Mouse (Mus musculus) midbrain, embryonic 15.5 days (tissue): Measurements from ENCODE around the gene Akr1d1. TPM values are rescaled to one million over a fixed set of nuclear protein-coding genes. Genes with fewer than 3 reads are reported as not detected.

Experiments used
- ATAC-seq: fragments of 200-750 bp; cut with Nextera tagmentation; replicated peaks from 2 replicates; pipeline ENCODE4 v1.8.0; 2017; ENCODE audit warnings: moderate TSS enrichment
- H3K27ac ChIP-seq: fragments of 300-500 bp; sonication (generic); 2 replicates; pipeline ENCODE4 v1.5.1; 2015; ENCODE audit warnings: mild to moderate bottlenecking, inconsistent platforms
- H3K27me3 ChIP-seq: fragments of 300-500 bp; sonication (generic); replicated peaks from 2 replicates; pipeline ENCODE4 v1.6.1; 2015; ENCODE audit warnings: inconsistent platforms
- H3K36me3 ChIP-seq: fragments of 300-500 bp; sonication (generic); replicated peaks from 2 replicates; pipeline ENCODE4 v1.6.1; 2015; ENCODE audit warnings: inconsistent platforms
- H3K4me1 ChIP-seq: fragments of 300-500 bp; sonication (generic); 2 replicates; pipeline ENCODE4 v1.6.1; 2015; ENCODE audit warnings: inconsistent platforms
- H3K4me2 ChIP-seq: fragments of 300-500 bp; sonication (generic); 2 replicates; pipeline ENCODE4 v1.6.1; 2015; ENCODE audit warnings: inconsistent platforms, mild to moderate bottlenecking, moderate library complexity
- H3K4me3 ChIP-seq: fragments of 300-500 bp; sonication (generic); 2 replicates; pipeline ENCODE4 v1.5.1; 2015; ENCODE audit warnings: mild to moderate bottlenecking, inconsistent platforms
- H3K9ac ChIP-seq: fragments of 300-500 bp; sonication (generic); 2 replicates; pipeline ENCODE4 v1.6.1; 2015; ENCODE audit warnings: mild to moderate bottlenecking, inconsistent platforms
- H3K9me3 ChIP-seq: fragments of 300-500 bp; sonication (generic); 2 replicates; pipeline ENCODE4 v1.6.1; 2016; ENCODE audit warnings: inconsistent platforms
- WGBS: fragments of 180-500 bp; shearing (Covaris S2); methylation state at CpG from one replicate; pipeline ENCODE4 v1.1.7; 2015; ENCODE audit warnings: mixed read lengths; 5-methylcytosine and 5-hydroxymethylcytosine counted together
- polyA plus RNA-seq: library from polyadenylated mRNA; unstranded; fragments of >200 nt; fragmentation: Nextera tagmentation; extraction: Ambion mirVana; gene quantifications from 2 replicates; pipeline ENCODE4 v1.2.1, GENCODE M21; 2015

Akr1d1 gene
- polyA plus RNA-seq, 1 experiment from 2014 or later, result not detected

- Histone ChIP-seq H3K4me1 (no peaks in the 10 kb centered on the region), H3K27me3 (no peaks in the 10 kb centered on the region), H3K9ac (no peak overlapping the region), H3K9me3 (no peaks in the 10 kb centered on the region), H3K27ac (no peak overlapping the region), H3K4me3 (no peak overlapping the region), H3K36me3 (no peaks in the 10 kb centered on the region), H3K4me2 (no peak overlapping the region)
- 93% methylated on average over 3 of the region's 3 CpGs for WGBS
- ATAC-seq, result no peak
These were observed 6.9 kb downstream of the Akr1d1 start for GRCm38 (mm10) chr6:37536831-37537230.

GRCm38 (mm10) chr6:37537801-37538200 is 7.8 kb downstream of the Akr1d1 start:
- H3K36me3 ChIP-seq, result no peaks in the 10 kb centered on the region
- ATAC-seq, result no peak

GRCm38 (mm10) chr6:37538792-37539191 is 8.8 kb downstream of the Akr1d1 start:
- no peaks in the 10 kb centered on the region for H3K36me3 ChIP-seq
- H3K4me3 ChIP-seq, result no peak overlapping the region
- no peaks in the 10 kb centered on the region for H3K27me3 ChIP-seq
- H3K9ac ChIP-seq, result no peak overlapping the region
- 82% methylated on average over 5 of the region's 5 CpGs for WGBS
- H3K4me2 ChIP-seq, result no peak overlapping the region
- no peaks in the 10 kb centered on the region for H3K4me1 ChIP-seq
- no peak for ATAC-seq
- no peak overlapping the region for H3K27ac ChIP-seq
- no peaks in the 10 kb centered on the region for H3K9me3 ChIP-seq

More at GRCm38 (mm10) chr6:37537801-37538200, 7.8 kb downstream of the Akr1d1 start:
- H3K9ac ChIP-seq, result no peak overlapping the region
- H3K27me3 ChIP-seq, result no peaks in the 10 kb centered on the region
- no peak overlapping the region for H3K4me3 ChIP-seq
- H3K27ac ChIP-seq, result no peak overlapping the region
- no peak overlapping the region for H3K4me2 ChIP-seq
- WGBS, result 86% methylated on average over 3 of the region's 3 CpGs
- H3K4me1 ChIP-seq, result no peaks in the 10 kb centered on the region
- no peaks in the 10 kb centered on the region for H3K9me3 ChIP-seq

GRCm38 (mm10) chr6:37539403-37539802 is 9.4 kb downstream of the Akr1d1 start:
- no peak overlapping the region for H3K4me3 ChIP-seq

GRCm38 (mm10) chr6:37540113-37540512 is 10.1 kb downstream of the Akr1d1 start:
- Histone ChIP-seq H3K4me1 (no peaks in the 10 kb centered on the region), H3K4me3 (no peak overlapping the region), H3K27ac (no peak overlapping the region), H3K27me3 (no peaks in the 10 kb centered on the region), H3K9me3 (no peaks in the 10 kb centered on the region), H3K36me3 (no peaks in the 10 kb centered on the region), H3K4me2 (no peak overlapping the region), H3K9ac (no peak overlapping the region)
- no peak for ATAC-seq
- WGBS, result 55% methylated on average over 3 of the region's 3 CpGs

More at GRCm38 (mm10) chr6:37539403-37539802, 9.4 kb downstream of the Akr1d1 start:
- Histone ChIP-seq H3K4me1 (no peaks in the 10 kb centered on the region), H3K9me3 (no peaks in the 10 kb centered on the region), H3K27me3 (no peaks in the 10 kb centered on the region), H3K36me3 (no peaks in the 10 kb centered on the region), H3K4me2 (no peak overlapping the region), H3K27ac (no peak overlapping the region), H3K9ac (no peak overlapping the region)
- ATAC-seq, result no peak
- WGBS, result 89% methylated on average over 9 of the region's 9 CpGs

GRCm38 (mm10) chr6:37541171-37541570 is 11.2 kb downstream of the Akr1d1 start:
- Histone ChIP-seq H3K36me3 (no peaks in the 10 kb centered on the region), H3K27me3 (no peaks in the 10 kb centered on the region), H3K9ac (no peak overlapping the region), H3K27ac (no peak overlapping the region), H3K4me2 (no peak overlapping the region), H3K9me3 (no peaks in the 10 kb centered on the region), H3K4me3 (no peak overlapping the region), H3K4me1 (no peaks in the 10 kb centered on the region)
- ATAC-seq, result no peak
- 93% methylated on average over 3 of the region's 3 CpGs for WGBS

- H3K4me2 ChIP-seq, result no peak overlapping the region
- H3K4me3 ChIP-seq, result no peak overlapping the region
- no peaks in the 10 kb centered on the region for H3K36me3 ChIP-seq
- H3K27ac ChIP-seq, result no peak overlapping the region
- WGBS, result 93% methylated on average over 3 of the region's 3 CpGs
- H3K4me1 ChIP-seq, result no peaks in the 10 kb centered on the region
- no peaks in the 10 kb centered on the region for H3K9me3 ChIP-seq
- H3K9ac ChIP-seq, result no peak overlapping the region
- H3K27me3 ChIP-seq, result no peaks in the 10 kb centered on the region
- ATAC-seq, result no peak
These were observed 12.2 kb downstream of the Akr1d1 start for GRCm38 (mm10) chr6:37542145-37542544.

GRCm38 (mm10) chr6:37552760-37553159 is 22.8 kb downstream of the Akr1d1 start:
- no peaks in the 10 kb centered on the region for H3K9me3 ChIP-seq
- no peak overlapping the region for H3K9ac ChIP-seq
- H3K27me3 ChIP-seq, result no peaks in the 10 kb centered on the region
- no peak overlapping the region for H3K4me2 ChIP-seq
- ATAC-seq, result no peak
- H3K36me3 ChIP-seq, result no peaks in the 10 kb centered on the region
- WGBS, result 81% methylated on average over 2 of the region's 2 CpGs
- no peaks in the 10 kb centered on the region for H3K4me1 ChIP-seq
- no peak overlapping the region for H3K4me3 ChIP-seq
- H3K27ac ChIP-seq, result no peak overlapping the region

- H3K9ac ChIP-seq, result no peak overlapping the region
- H3K4me3 ChIP-seq, result no peak overlapping the region
- ATAC-seq, result no peak
- H3K4me2 ChIP-seq, result no peak overlapping the region
- no peaks in the 10 kb centered on the region for H3K27me3 ChIP-seq
- H3K9me3 ChIP-seq, result no peaks in the 10 kb centered on the region
- no peak overlapping the region for H3K27ac ChIP-seq
- no peaks in the 10 kb centered on the region for H3K4me1 ChIP-seq
- 72% methylated on average over 3 of the region's 3 CpGs for WGBS
- H3K36me3 ChIP-seq, result no peaks in the 10 kb centered on the region
These were observed 24.0 kb downstream of the Akr1d1 start for GRCm38 (mm10) chr6:37553926-37554325.

GRCm38 (mm10) chr6:37554327-37554726 is 24.4 kb downstream of the Akr1d1 start:
- Histone ChIP-seq H3K27me3 (no peaks in the 10 kb centered on the region), H3K4me2 (no peak overlapping the region), H3K36me3 (no peaks in the 10 kb centered on the region), H3K9me3 (no peaks in the 10 kb centered on the region), H3K4me1 (no peaks in the 10 kb centered on the region), H3K9ac (no peak overlapping the region), H3K4me3 (no peak overlapping the region), H3K27ac (no peak overlapping the region)
- whole genome bisulfite sequencing, result 83% methylated on average over 1 of the region's 1 CpGs
- ATAC-seq, result no peak

GRCm38 (mm10) chr6:37563861-37564260 is 33.9 kb downstream of the Akr1d1 start:
- Histone ChIP-seq H3K4me1 (no peaks in the 10 kb centered on the region), H3K27me3 (no peaks in the 10 kb centered on the region), H3K4me2 (no peak overlapping the region), H3K4me3 (no peak overlapping the region), H3K36me3 (no peaks in the 10 kb centered on the region), H3K27ac (no peak overlapping the region), H3K9me3 (no peaks in the 10 kb centered on the region), H3K9ac (no peak overlapping the region)
- ATAC-seq, result no peak
- 91% methylated on average over 3 of the region's 3 CpGs for WGBS

GRCm38 (mm10) chr6:37567363-37567762 is 37.4 kb downstream of the Akr1d1 start:
- no peak overlapping the region for H3K27ac ChIP-seq
- no peak overlapping the region for H3K4me2 ChIP-seq
- H3K9me3 ChIP-seq, result no peaks in the 10 kb centered on the region
- ATAC-seq, result no peak
- WGBS, result 97% methylated on average over 1 of the region's 1 CpGs
- H3K4me3 ChIP-seq, result no peak overlapping the region
- H3K36me3 ChIP-seq, result no peaks in the 10 kb centered on the region
- no peaks in the 10 kb centered on the region for H3K4me1 ChIP-seq
- H3K27me3 ChIP-seq, result no peaks in the 10 kb centered on the region
- H3K9ac ChIP-seq, result no peak overlapping the region

GRCm38 (mm10) chr6:37571939-37572338 is 42.0 kb downstream of the Akr1d1 start:
- H3K9ac ChIP-seq, result no peak overlapping the region
- no peak overlapping the region for H3K27ac ChIP-seq
- H3K27me3 ChIP-seq, result no peaks in the 10 kb centered on the region
- ATAC-seq, result no peak
- no peaks in the 10 kb centered on the region for H3K4me1 ChIP-seq
- no peaks in the 10 kb centered on the region for H3K9me3 ChIP-seq
- 75% methylated on average over 1 of the region's 1 CpGs for WGBS
- H3K4me2 ChIP-seq, result no peak overlapping the region
- no peak overlapping the region for H3K4me3 ChIP-seq
- no peaks in the 10 kb centered on the region for H3K36me3 ChIP-seq
